23 mouse cellular contexts compared by ENCODE assay signal in the genomic region with DNA sequence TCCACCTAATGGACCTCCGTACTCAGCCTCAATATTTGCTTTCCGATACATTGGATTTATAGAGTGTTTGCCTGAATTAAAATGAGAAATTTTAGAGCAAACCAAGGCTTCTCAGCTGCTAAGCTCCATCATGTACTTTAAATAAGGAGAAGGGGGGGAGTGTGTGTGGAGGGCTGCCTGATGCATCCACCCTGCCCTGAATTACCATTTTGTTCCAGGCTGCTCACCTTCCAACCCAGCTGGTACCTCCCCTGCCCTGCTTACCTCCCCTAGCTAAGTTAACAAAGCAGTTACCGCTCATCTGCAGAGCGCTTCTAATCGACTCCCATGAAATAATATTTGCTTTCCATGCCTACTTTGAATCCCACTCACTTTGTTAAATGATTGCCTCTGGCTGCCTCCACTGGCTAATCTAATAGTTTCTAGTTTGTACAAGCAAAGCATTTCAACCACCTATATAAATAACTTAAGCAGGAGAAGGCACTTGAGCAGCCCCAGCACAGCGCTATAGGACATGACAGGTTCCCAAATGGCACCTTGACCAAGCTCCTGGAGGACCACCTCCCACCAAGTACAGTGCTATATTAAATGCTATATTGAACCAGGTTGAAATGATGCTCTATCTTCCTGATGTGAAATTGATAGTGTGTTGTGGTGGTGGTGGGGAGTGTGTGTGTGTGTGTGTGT.
DNase-seq lines count a peak whose midpoint lies in the region; ATAC-seq and TF ChIP-seq lines count a peak whose summit lies in the region.
"Had no signal": no experiment of that assay in that cellular context is flagged by ENCODE, and none has a peak within 500 bp of the region (broad histone marks: within the 10 kb centered on the region; RNA-seq: fewer than 3 reads in every experiment).

No protein-coding gene starts in this region.

- no peaks in the 10 kb centered on the region for H3K36me3 ChIP-seq in kidney, embryonic 16.5 days (ENCODE audit: insufficient read depth, low read length)
- no peaks in the 10 kb centered on the region for H3K36me3 ChIP-seq in megakaryocyte, embryonic 14.5 days (replicated peaks; ENCODE audit: low read length)
- no peaks in the 10 kb centered on the region for H3K36me3 ChIP-seq in stomach, embryonic 14.5 days (ENCODE audit: control insufficient read depth, insufficient read depth, low read length)
- H3K36me3 ChIP-seq in stomach, postnatal 0 days (ENCODE audit: control insufficient read depth, insufficient read depth, low read length), result no peaks in the 10 kb centered on the region
- H3K36me3 ChIP-seq: embryonic facial prominence, embryonic 10.5 days; embryonic facial prominence, embryonic 12.5 days; G1E had no signal

- ATAC-seq in kidney, embryonic 16.5 days (ENCODE audit: low FRiP score, low TSS enrichment), result peak; percentile 63; the same call in 1 of the 2 replicates
- no peak for ATAC-seq in megakaryocyte, adult 5-6 weeks (ENCODE audit: poor library complexity, severe bottlenecking)
- peak; percentile 72; the same call in 1 of the 2 replicates for ATAC-seq in stomach, embryonic 14.5 days (ENCODE audit: insufficient number of reproducible peaks, insufficient read depth, low FRiP score, low read depth)
- ATAC-seq in stomach, postnatal 0 days (ENCODE audit: low FRiP score, low TSS enrichment), result no peak
- ATAC-seq: activated CD4-positive, CD25-positive, alpha-beta regulatory T cell, adult 4 months; CD4-positive, CD25-positive, alpha-beta regulatory T cell, adult 4 months; forebrain, embryonic 13.5 days; Patski had no signal

- DNase-seq in kidney, postnatal 25 days, result no peak
- DNase-seq in stomach, postnatal 0 days (ENCODE audit: low spot score), result peak; percentile 19
- DNase-seq in right cerebral cortex, postnatal 4 days, result no peak
- DNase-seq: adrenal gland, adult 8-10 months; adrenal gland, postnatal 14 days; adrenal gland, postnatal 36 days; B cell, adult 2 months; cerebellum, adult 11-12 months; cerebellum, adult 2 months; cerebellum, adult 9-10 months; cerebellum, postnatal 10 days; cerebellum, postnatal 25 days had no signal

- TF ChIP-seq CTCF in stomach, postnatal 0 days (IDR thresholded peaks at IDR 0.05; ENCODE audit: low read depth), result no peak

- H3K27me3 ChIP-seq in kidney, embryonic 16.5 days (ENCODE audit: insufficient read depth, low read length), result no peaks in the 10 kb centered on the region
- H3K27me3 ChIP-seq in megakaryocyte, embryonic 14.5 days (replicated peaks), result no peaks in the 10 kb centered on the region
- H3K27me3 ChIP-seq in stomach, embryonic 14.5 days (ENCODE audit: control insufficient read depth, insufficient read depth, low read length), result no peaks in the 10 kb centered on the region
- H3K27me3 ChIP-seq in stomach, postnatal 0 days (ENCODE audit: control insufficient read depth, insufficient read depth, low read length), result no peaks in the 10 kb centered on the region
- H3K27me3 ChIP-seq: embryonic facial prominence, embryonic 12.5 days; forebrain, embryonic 13.5 days; Patski had no signal

- WGBS in kidney, embryonic 16.5 days, result 67% methylated on average over 6 of the region's 6 CpGs
- WGBS in stomach, embryonic 14.5 days, result 62% methylated on average over 6 of the region's 6 CpGs
- 55% methylated on average over 6 of the region's 6 CpGs for WGBS in stomach, postnatal 0 days

- H3K9me3 ChIP-seq in kidney, embryonic 16.5 days (ENCODE audit: low read length), result no peaks in the 10 kb centered on the region
- H3K9me3 ChIP-seq in megakaryocyte, embryonic 14.5 days, result peaks cover 29% of the 10 kb centered on the region
- H3K9me3 ChIP-seq in stomach, embryonic 14.5 days (ENCODE audit: control insufficient read depth, low read depth, low read length), result no peaks in the 10 kb centered on the region
- H3K9me3 ChIP-seq in stomach, postnatal 0 days (ENCODE audit: control insufficient read depth, low read length), result no peaks in the 10 kb centered on the region
- H3K9me3 ChIP-seq: embryonic facial prominence, embryonic 10.5 days; embryonic facial prominence, embryonic 12.5 days; forebrain, embryonic 13.5 days had no signal

- TF ChIP-seq EP300 in stomach, postnatal 0 days (optimal IDR thresholded peaks at IDR 0.05), result no peak

- no peak overlapping the region for H3K4me3 ChIP-seq in kidney, embryonic 16.5 days (ENCODE audit: low read length)
- peak overlapping the region; percentile 33 for H3K4me3 ChIP-seq in megakaryocyte, embryonic 14.5 days (replicated peaks)
- no peak overlapping the region for H3K4me3 ChIP-seq in stomach, embryonic 14.5 days (ENCODE audit: low read depth, low read length)
- H3K4me3 ChIP-seq in stomach, postnatal 0 days (ENCODE audit: low read depth, low read length), result no peak overlapping the region
- H3K4me3 ChIP-seq: embryonic facial prominence, embryonic 10.5 days; embryonic facial prominence, embryonic 12.5 days; forebrain, embryonic 13.5 days had no signal

- no peak overlapping the region for H3K9ac ChIP-seq in kidney, embryonic 16.5 days (replicated peaks; ENCODE audit: low read length)
- no peak overlapping the region for H3K9ac ChIP-seq in stomach, embryonic 14.5 days (replicated peaks; ENCODE audit: low read depth, low read length)
- no peak overlapping the region for H3K9ac ChIP-seq in stomach, postnatal 0 days (ENCODE audit: low read length)
- H3K9ac ChIP-seq: embryonic facial prominence, embryonic 12.5 days; forebrain, embryonic 13.5 days had no signal

- H3K4me2 ChIP-seq in kidney, embryonic 16.5 days (replicated peaks; ENCODE audit: low read depth, low read length), result no peak overlapping the region
- no peak overlapping the region for H3K4me2 ChIP-seq in stomach, embryonic 14.5 days (replicated peaks; ENCODE audit: low read depth, low read length)
- H3K4me2 ChIP-seq in stomach, postnatal 0 days (replicated peaks; ENCODE audit: low read depth), result no peak overlapping the region
- H3K4me2 ChIP-seq: embryonic facial prominence, embryonic 12.5 days; forebrain, embryonic 13.5 days had no signal

- no peak overlapping the region for H3K27ac ChIP-seq in kidney, embryonic 16.5 days (ENCODE audit: low read length)
- H3K27ac ChIP-seq in stomach, embryonic 14.5 days (ENCODE audit: low read length), result no peak overlapping the region
- H3K27ac ChIP-seq in stomach, postnatal 0 days (replicated peaks), result no peak overlapping the region
- H3K27ac ChIP-seq: embryonic facial prominence, embryonic 10.5 days; embryonic facial prominence, embryonic 12.5 days; forebrain, embryonic 13.5 days had no signal

- no peaks in the 10 kb centered on the region for H3K4me1 ChIP-seq in kidney, embryonic 16.5 days (ENCODE audit: insufficient read depth, low read length)
- H3K4me1 ChIP-seq in megakaryocyte, embryonic 14.5 days, result no peaks in the 10 kb centered on the region
- no peaks in the 10 kb centered on the region for H3K4me1 ChIP-seq in stomach, embryonic 14.5 days (ENCODE audit: control insufficient read depth, insufficient read depth, low read length)
- H3K4me1 ChIP-seq in stomach, postnatal 0 days (replicated peaks; ENCODE audit: control insufficient read depth, insufficient read depth), result no peaks in the 10 kb centered on the region
- H3K4me1 ChIP-seq: embryonic facial prominence, embryonic 12.5 days; forebrain, embryonic 13.5 days had no signal

Comparison
In these comparisons a context has a peak if more than half of its experiments do, and no peak if none do; other contexts are left out.
1. ATAC-seq: peak in kidney, embryonic 16.5 days (single experiment) and stomach, embryonic 14.5 days (single experiment); none in megakaryocyte, adult 5-6 weeks (single experiment) and stomach, postnatal 0 days (single experiment).